Mouse (Mus musculus) forebrain, embryonic 16.5 days (tissue): ENCODE measurements around the gene Prrt3. TPM values are rescaled to one million over a fixed set of nuclear protein-coding genes. Genes with fewer than 3 reads are reported as not detected.

Source experiments
- ATAC-seq: fragments of 200-750 bp; cut with Nextera tagmentation; 2 replicates; pipeline ENCODE4 v1.8.0; 2017; ENCODE audit warnings: mild to moderate bottlenecking, moderate library complexity
- H3K27ac ChIP-seq: fragments of 300-500 bp; sonication (generic); 2 replicates; pipeline ENCODE4 v1.5.1; 2014; ENCODE audit warnings: low read length, control low read depth
- H3K27me3 ChIP-seq: fragments of 300-500 bp; sonication (generic); replicated peaks from 2 replicates; pipeline ENCODE4 v1.6.1; 2014; ENCODE audit warnings: low read length; ENCODE audit not compliant: control insufficient read depth, insufficient read depth
- H3K36me3 ChIP-seq: fragments of 300-500 bp; sonication (generic); 2 replicates; pipeline ENCODE4 v1.6.1; 2014; ENCODE audit not compliant: control insufficient read depth, insufficient read depth
- H3K4me1 ChIP-seq: fragments of 300-500 bp; sonication (generic); replicated peaks from 2 replicates; pipeline ENCODE4 v1.6.1; 2014; ENCODE audit warnings: low read length; ENCODE audit not compliant: control insufficient read depth, insufficient read depth
- H3K4me2 ChIP-seq: fragments of 300-500 bp; sonication (generic); 2 replicates; pipeline ENCODE4 v1.6.1; 2014; ENCODE audit warnings: mild to moderate bottlenecking, low read length, control low read depth
- H3K4me3 ChIP-seq: fragments of 300-500 bp; sonication (generic); replicated peaks from 2 replicates; pipeline ENCODE4 v1.5.1; 2014; ENCODE audit warnings: mild to moderate bottlenecking, low read length, control low read depth
- H3K9ac ChIP-seq: fragments of 300-500 bp; sonication (generic); replicated peaks from 2 replicates; pipeline ENCODE4 v1.6.1; 2014; ENCODE audit warnings: low read depth, low read length, control low read depth
- H3K9me3 ChIP-seq: fragments of 300-500 bp; sonication (generic); 2 replicates; pipeline ENCODE4 v1.6.1; 2016; ENCODE audit warnings: low read length; ENCODE audit not compliant: control insufficient read depth
- WGBS: fragments of 180-500 bp; shearing (Covaris S2); extraction: QIAGEN DNeasy Blood & Tissue Kit; methylation state at CpG from one replicate; pipeline ENCODE4 v1.1.7; 2014; 5-methylcytosine and 5-hydroxymethylcytosine counted together
- polyA plus RNA-seq: library from polyadenylated mRNA; unstranded; fragments of >200 nt; fragmentation: Nextera tagmentation; extraction: Ambion mirVana; gene quantifications from 2 replicates; pipeline ENCODE4 v1.2.1, GENCODE M21; 2015

The Prrt3 gene
- polyA plus RNA-seq, 1 experiment from 2014 or later: 8.5 TPM

GRCm38 (mm10) chr6:113480555-113481373 is 21.0 kb downstream of the Prrt3 start:
- Histone ChIP-seq H3K36me3 (no peaks in the 10 kb centered on the region), H3K4me2 (no peak overlapping the region), H3K4me3 (no peak overlapping the region), H3K9ac (no peak overlapping the region), H3K4me1 (peaks cover 21% of the 10 kb centered on the region), H3K27ac (no peak overlapping the region), H3K9me3 (no peaks in the 10 kb centered on the region), H3K27me3 (no peaks in the 10 kb centered on the region)
- WGBS: 59% methylated on average over 18 of the region's 18 CpGs
- ATAC-seq: no peak

- H3K36me3 ChIP-seq: no peaks in the 10 kb centered on the region
- H3K27me3 ChIP-seq: no peaks in the 10 kb centered on the region
- WGBS: 84% methylated on average over 10 of the region's 10 CpGs
- H3K9me3 ChIP-seq: no peaks in the 10 kb centered on the region
- no peak overlapping the region for H3K4me3 ChIP-seq
- H3K4me2 ChIP-seq: no peak overlapping the region
- peaks cover 9% of the 10 kb centered on the region for H3K4me1 ChIP-seq
- no peak overlapping the region for H3K27ac ChIP-seq
- no peak overlapping the region for H3K9ac ChIP-seq
- ATAC-seq: no peak
Observed at GRCm38 (mm10) chr6:113478906-113479305, 22.8 kb downstream of the Prrt3 start.

- peaks cover 4% of the 10 kb centered on the region for H3K4me1 ChIP-seq
- 62% methylated on average over 7 of the region's 7 CpGs for WGBS
- no peak for ATAC-seq
Observed at GRCm38 (mm10) chr6:113477353-113477752, 24.4 kb downstream of the Prrt3 start.

GRCm38 (mm10) chr6:113473715-113474114 is 28.0 kb downstream of the Prrt3 start:
- H3K9me3 ChIP-seq: no peaks in the 10 kb centered on the region
- H3K4me1 ChIP-seq: peaks cover 8% of the 10 kb centered on the region
- H3K27me3 ChIP-seq: peaks cover 8% of the 10 kb centered on the region; the same call in 1 of the 2 replicates
- 86% methylated on average over 6 of the region's 6 CpGs for WGBS
- no peak for ATAC-seq
- no peak overlapping the region for H3K9ac ChIP-seq
- no peak overlapping the region for H3K4me2 ChIP-seq
- H3K4me3 ChIP-seq: no peak overlapping the region
- H3K27ac ChIP-seq: no peak overlapping the region
- H3K36me3 ChIP-seq: no peaks in the 10 kb centered on the region

More at GRCm38 (mm10) chr6:113477353-113477752, 24.4 kb downstream of the Prrt3 start:
- no peaks in the 10 kb centered on the region for H3K27me3 ChIP-seq
- no peak overlapping the region for H3K27ac ChIP-seq
- no peak overlapping the region for H3K4me3 ChIP-seq
- H3K9ac ChIP-seq: no peak overlapping the region
- H3K4me2 ChIP-seq: no peak overlapping the region
- no peaks in the 10 kb centered on the region for H3K36me3 ChIP-seq
- H3K9me3 ChIP-seq: no peaks in the 10 kb centered on the region

- no peak overlapping the region for H3K4me2 ChIP-seq
- no peaks in the 10 kb centered on the region for H3K36me3 ChIP-seq
- ATAC-seq: no peak
- H3K27me3 ChIP-seq: peaks cover 8% of the 10 kb centered on the region; the same call in 1 of the 2 replicates
- H3K4me1 ChIP-seq: peaks cover 8% of the 10 kb centered on the region
- H3K4me3 ChIP-seq: no peak overlapping the region
- WGBS: 88% methylated on average over 2 of the region's 2 CpGs
- H3K27ac ChIP-seq: no peak overlapping the region
- H3K9ac ChIP-seq: no peak overlapping the region
- no peaks in the 10 kb centered on the region for H3K9me3 ChIP-seq
Observed at GRCm38 (mm10) chr6:113473246-113473645, 28.5 kb downstream of the Prrt3 start.

- H3K4me3 ChIP-seq: no peak overlapping the region
- no peak overlapping the region for H3K4me2 ChIP-seq
- 66% methylated on average over 10 of the region's 10 CpGs for WGBS
- H3K9me3 ChIP-seq: no peaks in the 10 kb centered on the region
- no peaks in the 10 kb centered on the region for H3K36me3 ChIP-seq
- peaks cover 8% of the 10 kb centered on the region; the same call in 1 of the 2 replicates for H3K27me3 ChIP-seq
- no peak for ATAC-seq
- no peak overlapping the region for H3K9ac ChIP-seq
- H3K27ac ChIP-seq: no peak overlapping the region
- H3K4me1 ChIP-seq: peaks cover 8% of the 10 kb centered on the region
Observed at GRCm38 (mm10) chr6:113472061-113472460, 29.7 kb downstream of the Prrt3 start.

GRCm38 (mm10) chr6:113471297-113471936 is 30.3 kb downstream of the Prrt3 start, which contains the start of gene Il17rc:
Gene Il17rc, plus strand, starts transcription at chr6:113471427.
- 0 out of 2 replicates have a peak within 1 kb of the TSS, but pooled peaks have one; percentile 7 for H3K9ac ChIP-seq
- ATAC-seq: no peak
- H3K9me3 ChIP-seq: no peaks in the 10 kb centered on the region
- H3K36me3 ChIP-seq: no peaks in the 10 kb centered on the region
- H3K4me2 ChIP-seq: no peak within 1 kb of the TSS
- H3K4me3 ChIP-seq: no peak within 1 kb of the TSS
- peaks cover 8% of the 10 kb centered on the region; the same call in 1 of the 2 replicates for H3K27me3 ChIP-seq
- peaks cover 8% of the 10 kb centered on the region for H3K4me1 ChIP-seq
- H3K27ac ChIP-seq: no peak within 1 kb of the TSS
- WGBS: 23% methylated on average over 12 of the region's 12 CpGs

- H3K9ac ChIP-seq: peak overlapping the region; percentile 43; the same call in 1 of the 2 replicates
- H3K36me3 ChIP-seq: no peaks in the 10 kb centered on the region
- H3K27ac ChIP-seq: no peak overlapping the region
- WGBS: 1% methylated on average over 31 of the region's 31 CpGs
- peak overlapping the region; percentile 39 for H3K4me3 ChIP-seq
- H3K4me2 ChIP-seq: peak overlapping the region; percentile 59
- H3K9me3 ChIP-seq: no peaks in the 10 kb centered on the region
- H3K27me3 ChIP-seq: peaks cover 8% of the 10 kb centered on the region; the same call in 1 of the 2 replicates
- peaks cover 8% of the 10 kb centered on the region for H3K4me1 ChIP-seq
- ATAC-seq: peak; percentile 77
Observed at GRCm38 (mm10) chr6:113469432-113469831, 32.3 kb downstream of the Prrt3 start.

- H3K9ac ChIP-seq: peak overlapping the region; percentile 43; the same call in 1 of the 2 replicates
- H3K4me1 ChIP-seq: peaks cover 8% of the 10 kb centered on the region
- peak; percentile 77 for ATAC-seq
- H3K4me2 ChIP-seq: peak overlapping the region; percentile 59
- H3K27ac ChIP-seq: no peak overlapping the region
- no peaks in the 10 kb centered on the region for H3K36me3 ChIP-seq
- peaks cover 8% of the 10 kb centered on the region; the same call in 1 of the 2 replicates for H3K27me3 ChIP-seq
- peak overlapping the region; percentile 39; the same call in 1 of the 2 replicates for H3K4me3 ChIP-seq
- H3K9me3 ChIP-seq: no peaks in the 10 kb centered on the region
- WGBS: 7% methylated on average over 9 of the region's 9 CpGs
Observed at GRCm38 (mm10) chr6:113469021-113469420, 32.7 kb downstream of the Prrt3 start.
